Mouse (Mus musculus): ENCODE results near the gene Fau. TPM values are rescaled to one million over a fixed set of nuclear protein-coding genes. Genes with fewer than 3 reads are reported as not detected.

Fau gene
- total and polyA plus RNA-seq, 2 experiments from 2014 or later: 494 to 625 TPM

DNA sequence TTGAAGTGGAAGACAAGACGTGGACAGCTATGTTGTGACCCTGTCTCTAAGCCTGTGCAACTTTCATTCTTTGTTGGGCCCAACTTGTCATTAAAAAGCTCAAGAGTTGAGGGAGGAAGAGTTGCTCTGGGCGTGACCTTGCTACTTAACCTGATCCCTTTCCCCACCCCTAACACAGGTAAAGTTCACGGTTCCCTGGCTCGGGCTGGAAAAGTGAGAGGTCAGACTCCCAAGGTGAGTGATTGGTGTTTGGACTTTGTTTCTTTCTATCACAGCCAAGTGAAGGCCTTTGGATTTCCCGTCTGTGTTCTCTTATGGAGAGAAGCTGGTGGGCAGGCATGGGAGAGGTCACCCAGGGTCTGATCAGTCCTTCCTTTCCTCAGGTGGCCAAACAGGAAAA, 1.3 kb downstream of the Fau start:
- 82% methylated on average over 5 of the region's 5 CpGs for WGBS
- ATAC-seq (ENCODE audit: low FRiP score) (no peak), DNase-seq (ENCODE audit: low spot score) (no peak)
- Histone ChIP-seq H3K9me3 (ENCODE audit: low read length) (no peaks in the 10 kb centered on the region), H3K4me2 (ENCODE audit: low read depth, low read length, poor library complexity, severe bottlenecking) (peak overlapping the region; percentile 85), H3K4me3 (ENCODE audit: low read depth, low read length) (peak overlapping the region; percentile 53; the same call in 1 of the 2 replicates), H3K36me3 (ENCODE audit: insufficient read depth, low read length) (peaks cover 3% of the 10 kb centered on the region), H3K9ac (replicated peaks; ENCODE audit: low read length, poor library complexity, severe bottlenecking) (no peak overlapping the region), H3K4me1 (ENCODE audit: insufficient read depth, low read length) (peaks cover 13% of the 10 kb centered on the region), H3K27me3 (ENCODE audit: insufficient read depth, low read length) (no peaks in the 10 kb centered on the region), H3K27ac (ENCODE audit: low read depth, low read length) (no peak overlapping the region)
- TF ChIP-seq CTCF (IDR thresholded peaks at IDR 0.05): no peak

DNA sequence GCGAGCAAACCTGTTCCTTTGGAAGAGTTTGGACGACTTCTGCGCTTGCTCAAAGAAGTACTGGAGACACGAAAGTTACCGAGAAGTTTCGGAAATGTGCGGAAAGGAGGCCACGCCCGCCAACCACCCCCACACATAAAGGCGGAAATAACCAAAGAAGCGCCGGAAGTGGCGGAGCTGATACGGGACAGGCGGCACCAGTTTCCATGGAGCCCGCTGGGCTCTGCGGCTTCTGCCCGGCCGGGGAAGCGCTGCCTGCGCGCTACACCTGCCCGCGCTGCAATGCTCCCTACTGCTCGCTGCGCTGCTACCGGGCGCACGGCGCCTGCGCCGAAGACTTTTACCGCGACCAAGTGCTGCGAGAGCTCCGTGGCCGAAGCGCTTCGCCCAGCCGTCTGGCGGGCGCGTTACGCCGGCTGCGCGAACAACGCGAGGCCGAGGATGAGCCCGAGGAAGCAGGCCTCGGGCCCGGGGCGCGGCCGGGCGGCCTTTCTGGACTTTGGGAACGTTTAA, 3.4 kb downstream of the Fau start, which contains the start of gene Znhit2:
Znhit2 (plus strand) TSS at position 172 of the 513 bp plus-strand sequence.
- Histone ChIP-seq H3K4me1 (ENCODE audit: insufficient read depth, low read length) (peaks cover 14% of the 10 kb centered on the region), H3K27me3 (ENCODE audit: insufficient read depth, low read length) (no peaks in the 10 kb centered on the region), H3K4me2 (ENCODE audit: low read depth, low read length, poor library complexity, severe bottlenecking) (peak within 1 kb of the TSS; percentile 98), H3K4me3 (ENCODE audit: low read depth, low read length) (peak within 1 kb of the TSS; percentile 89), H3K27ac (ENCODE audit: low read depth, low read length) (peak within 1 kb of the TSS; percentile 92), H3K9ac (replicated peaks; ENCODE audit: low read length, poor library complexity, severe bottlenecking) (peak within 1 kb of the TSS; percentile 93), H3K36me3 (ENCODE audit: insufficient read depth, low read length) (no peaks in the 10 kb centered on the region), H3K9me3 (ENCODE audit: low read length) (no peaks in the 10 kb centered on the region)
- DNase-seq (ENCODE audit: low spot score) (peak; percentile 96), ATAC-seq (ENCODE audit: low FRiP score) (peak; percentile 79)
- peak; percentile 41 for TF ChIP-seq CTCF (IDR thresholded peaks at IDR 0.05)
- whole genome bisulfite sequencing: under 1% methylated on average over 58 of the region's 58 CpGs

DNA sequence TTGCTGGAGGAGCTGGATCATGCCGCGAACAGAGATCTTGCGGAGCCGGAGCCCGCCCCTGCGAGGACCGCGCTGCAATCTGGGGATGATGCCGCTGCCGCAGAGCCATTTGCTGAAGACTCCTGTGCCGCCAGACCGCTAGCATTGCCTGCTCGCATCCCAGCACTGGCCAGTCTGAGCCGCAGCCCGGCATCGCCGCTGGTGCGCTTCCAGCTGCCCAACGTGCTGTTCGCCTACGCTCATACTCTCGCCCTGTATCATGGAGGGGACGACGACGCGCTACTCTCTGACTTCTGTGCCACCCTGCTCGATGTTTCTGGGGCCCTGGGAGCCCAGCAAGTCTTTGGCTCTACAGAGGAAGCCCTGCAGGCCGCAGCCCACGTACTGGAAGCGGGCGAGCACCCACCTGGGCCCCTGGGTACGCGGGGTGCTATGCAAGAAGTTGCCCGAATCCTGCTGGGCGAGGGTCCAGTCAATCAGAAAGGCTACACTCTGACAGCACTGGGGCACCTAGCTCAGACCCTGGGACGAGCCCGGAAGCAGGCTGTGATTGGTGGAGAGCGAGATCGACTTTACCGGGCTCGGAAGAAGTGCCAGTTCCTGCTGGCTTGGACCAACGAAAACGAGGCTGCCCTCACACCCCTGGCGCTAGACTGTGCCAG, 4.1 kb downstream of the Fau start:
- ATAC-seq (ENCODE audit: low FRiP score): no peak

DNA sequence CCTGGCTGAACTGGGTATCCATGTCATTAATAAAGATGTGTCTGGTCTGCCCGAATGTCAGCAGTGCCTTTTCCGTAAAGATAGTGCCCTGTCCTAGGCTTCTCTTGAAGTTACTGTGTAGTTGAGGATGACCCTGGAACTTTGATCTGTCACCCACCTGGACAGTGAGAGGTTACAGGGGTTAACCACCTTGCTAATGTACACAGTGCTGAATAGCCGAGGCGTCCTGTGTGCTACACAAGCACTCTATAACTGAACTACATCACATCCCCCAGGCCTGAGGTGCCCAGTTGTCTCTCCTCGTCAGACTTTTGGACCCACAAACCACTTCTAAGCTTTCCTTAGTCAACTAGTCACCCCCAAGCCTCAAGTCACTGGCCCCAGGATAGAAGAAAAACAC, 4.8 kb downstream of the Fau start:
- Histone ChIP-seq H3K4me1 (ENCODE audit: insufficient read depth, low read length) (peaks cover 18% of the 10 kb centered on the region), H3K27me3 (ENCODE audit: insufficient read depth, low read length) (no peaks in the 10 kb centered on the region), H3K9me3 (ENCODE audit: low read length) (no peaks in the 10 kb centered on the region), H3K36me3 (ENCODE audit: insufficient read depth, low read length) (no peaks in the 10 kb centered on the region), H3K4me2 (ENCODE audit: low read depth, low read length, poor library complexity, severe bottlenecking) (peak overlapping the region; percentile 98), H3K4me3 (ENCODE audit: low read depth, low read length) (peak overlapping the region; percentile 89), H3K9ac (replicated peaks; ENCODE audit: low read length, poor library complexity, severe bottlenecking) (peak overlapping the region; percentile 93), H3K27ac (ENCODE audit: low read depth, low read length) (peak overlapping the region; percentile 92)
- no peak for ATAC-seq (ENCODE audit: low FRiP score)
- 65% methylated on average over 5 of the region's 5 CpGs for WGBS
- TF ChIP-seq CTCF (IDR thresholded peaks at IDR 0.05): no peak
- DNase-seq (ENCODE audit: low spot score): no peak

More for the DNA sequence above, 4.1 kb downstream of the Fau start:
- H3K9me3 ChIP-seq (ENCODE audit: low read length): no peaks in the 10 kb centered on the region
- H3K36me3 ChIP-seq (ENCODE audit: insufficient read depth, low read length): no peaks in the 10 kb centered on the region
- H3K4me3 ChIP-seq (ENCODE audit: low read depth, low read length): peak overlapping the region; percentile 89
- H3K27me3 ChIP-seq (ENCODE audit: insufficient read depth, low read length): no peaks in the 10 kb centered on the region
- WGBS: 1% methylated on average over 44 of the region's 44 CpGs
- H3K4me2 ChIP-seq (ENCODE audit: low read depth, low read length, poor library complexity, severe bottlenecking): peak overlapping the region; percentile 98
- peaks cover 18% of the 10 kb centered on the region for H3K4me1 ChIP-seq (ENCODE audit: insufficient read depth, low read length)
- peak; percentile 49 for DNase-seq (ENCODE audit: low spot score)
- H3K27ac ChIP-seq (ENCODE audit: low read depth, low read length): peak overlapping the region; percentile 92
- H3K9ac ChIP-seq (replicated peaks; ENCODE audit: low read length, poor library complexity, severe bottlenecking): peak overlapping the region; percentile 93
- TF ChIP-seq CTCF (IDR thresholded peaks at IDR 0.05): no peak

DNA sequence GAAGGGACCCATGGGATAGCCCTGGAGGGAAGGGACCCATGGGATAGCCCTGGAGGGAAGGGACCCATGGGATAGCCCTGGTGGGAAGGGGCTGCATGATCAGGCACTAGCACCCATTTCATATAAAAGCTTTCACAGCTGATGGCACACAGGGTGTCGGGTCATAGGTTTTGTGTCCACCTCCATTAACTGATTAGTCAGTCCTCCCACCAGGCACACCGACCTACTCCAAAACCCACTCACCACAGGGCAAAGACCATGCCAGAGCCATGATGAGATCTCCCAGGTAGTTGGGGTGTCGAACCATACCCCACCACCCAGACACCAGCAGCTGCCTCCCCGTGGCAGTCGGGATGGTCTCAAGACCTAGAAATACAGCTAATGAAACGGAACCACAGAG, 5.4 kb downstream of the Fau start:
- H3K27me3 ChIP-seq (ENCODE audit: insufficient read depth, low read length): no peaks in the 10 kb centered on the region
- H3K27ac ChIP-seq (ENCODE audit: low read depth, low read length): no peak overlapping the region
- no peak overlapping the region for H3K9ac ChIP-seq (replicated peaks; ENCODE audit: low read length, poor library complexity, severe bottlenecking)
- H3K4me2 ChIP-seq (ENCODE audit: low read depth, low read length, poor library complexity, severe bottlenecking): no peak overlapping the region
- H3K9me3 ChIP-seq (ENCODE audit: low read length): no peaks in the 10 kb centered on the region
- no peak for ATAC-seq (ENCODE audit: low FRiP score)
- H3K4me3 ChIP-seq (ENCODE audit: low read depth, low read length): no peak overlapping the region
- DNase-seq (ENCODE audit: low spot score): no peak
- 98% methylated on average over 6 of the region's 6 CpGs for WGBS
- TF ChIP-seq CTCF (IDR thresholded peaks at IDR 0.05): no peak
- peaks cover 18% of the 10 kb centered on the region for H3K4me1 ChIP-seq (ENCODE audit: insufficient read depth, low read length)
- H3K36me3 ChIP-seq (ENCODE audit: insufficient read depth, low read length): no peaks in the 10 kb centered on the region

DNA sequence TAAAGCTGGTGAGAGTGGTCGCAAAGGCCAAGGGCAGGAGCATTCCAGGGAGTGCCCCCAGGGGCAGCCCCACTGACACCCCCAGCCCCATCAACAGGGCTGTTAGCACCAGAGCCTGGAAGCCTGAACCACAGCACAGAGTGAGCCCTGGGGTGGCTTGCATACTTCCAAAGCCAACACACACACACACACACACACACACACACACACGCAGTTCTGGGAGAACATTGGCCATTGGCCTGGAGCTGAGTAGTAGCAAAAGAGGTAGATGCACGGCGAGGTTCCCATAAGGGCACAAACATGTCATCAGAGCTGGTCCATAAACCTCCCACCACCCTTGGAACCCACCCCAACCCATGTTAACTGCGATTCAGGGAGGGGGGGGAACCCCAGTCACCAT, 8.9 kb downstream of the Fau start:
- no peak for DNase-seq (ENCODE audit: low spot score)
- Histone ChIP-seq H3K4me1 (ENCODE audit: insufficient read depth, low read length) (peaks cover 14% of the 10 kb centered on the region), H3K36me3 (ENCODE audit: insufficient read depth, low read length) (peaks cover 27% of the 10 kb centered on the region), H3K9me3 (ENCODE audit: low read length) (no peaks in the 10 kb centered on the region), H3K27ac (ENCODE audit: low read depth, low read length) (peak overlapping the region; percentile 85), H3K4me2 (ENCODE audit: low read depth, low read length, poor library complexity, severe bottlenecking) (peak overlapping the region; percentile 77), H3K9ac (replicated peaks; ENCODE audit: low read length, poor library complexity, severe bottlenecking) (peak overlapping the region; percentile 65), H3K27me3 (ENCODE audit: insufficient read depth, low read length) (no peaks in the 10 kb centered on the region), H3K4me3 (ENCODE audit: low read depth, low read length) (peak overlapping the region; percentile 48)
- no peak for TF ChIP-seq CTCF (IDR thresholded peaks at IDR 0.05)
- WGBS: 37% methylated on average over 5 of the region's 5 CpGs
- 0 out of 2 replicates have a peak, but pooled peaks have one; percentile 2 for ATAC-seq (ENCODE audit: low FRiP score)

Measured in midbrain, postnatal 0 days (tissue).